Mouse (Mus musculus) small intestine, adult 2 months (tissue): ENCODE data around the gene Cd200.

Source experiments
- CTCF ChIP-seq: fragments of 200-500 bp; IDR thresholded peaks from 2 replicates; pipeline ENCODE4 v1.5.1; 2012; ENCODE audit warnings: low read depth, mild to moderate bottlenecking, control low read depth, inconsistent platforms, low read length, moderate library complexity, mixed read lengths; ENCODE audit not compliant: insufficient replicate concordance, insufficient read length; ENCODE audit errors: extremely low read depth
- POLR2A ChIP-seq: fragments of 200-500 bp; IDR thresholded peaks from 2 replicates; pipeline ENCODE4 v1.6.1; 2012; ENCODE audit warnings: low read depth, mild to moderate bottlenecking, control low read depth, inconsistent platforms, low read length, moderate library complexity

DNA sequence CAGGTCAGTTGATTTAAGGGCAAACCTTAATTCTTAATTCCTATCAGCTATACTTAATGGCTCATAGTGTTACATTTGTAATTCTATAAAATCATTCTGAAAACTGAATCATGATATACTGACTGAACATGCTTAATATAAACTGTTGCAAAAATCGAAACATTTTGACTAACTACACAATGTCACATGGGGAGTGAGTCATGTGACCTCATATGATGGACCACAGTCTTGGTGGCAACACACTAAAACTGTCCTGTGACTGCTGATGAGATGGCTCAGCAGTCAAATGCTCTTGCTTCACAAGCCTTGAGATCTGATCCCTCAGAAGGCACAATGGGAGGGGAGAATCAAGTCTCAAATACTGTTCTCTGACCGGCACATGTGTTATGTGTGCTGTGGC is 34.8 kb downstream of the Cd200 start:
- TF ChIP-seq CTCF (no peak), POLR2A (no peak)
